Mouse (Mus musculus): ENCODE data around the gene Gdf5.

Gene Gdf5

DNA sequence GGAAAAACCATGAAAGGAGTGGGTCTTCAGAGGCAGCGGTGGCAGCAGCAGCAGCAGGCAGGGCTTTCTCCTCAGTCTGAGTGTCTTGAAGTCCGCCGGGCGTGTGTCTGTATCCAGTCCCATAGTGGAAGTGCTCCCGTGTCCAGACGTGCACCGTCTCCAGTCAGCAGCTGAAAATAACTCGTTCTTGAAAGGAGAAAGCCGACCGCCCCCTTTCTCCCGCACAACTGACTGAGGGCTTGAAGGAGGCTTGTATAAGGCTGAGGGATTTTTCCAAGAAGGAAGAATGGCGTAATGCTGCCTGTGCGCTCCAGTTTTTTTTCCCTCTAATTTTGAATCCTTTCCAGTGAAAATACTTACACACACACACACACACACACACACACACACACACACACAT, at the start of gene Gdf5:
TSS of gene Gdf5 (minus strand) at position 244 of the 400 bp plus-strand sequence.
- POLR2A ChIA-PET = interaction anchor here in 3 of 4 experiments (0.6 to 9.1 kb wide), 9 partner anchors 11 to 702 kb away, joined by 3 to 75 read pairs (median 4); partner anchors contain the start of genes Cep250 (in 2 of the 3), Cpne1 (in 1 of the 3) and Rbm12 (in 1 of the 3)
- CTCF ChIA-PET = interaction anchor here in 2 of 4 experiments (1.4 to 2.4 kb wide), 8 partner anchors 11 to 144 kb away, joined by 3 to 32 read pairs (median 6); partner anchors contain the start of genes Cep250 (in 2 of the 2) and Fam83c (in 1 of the 2)

DNA sequence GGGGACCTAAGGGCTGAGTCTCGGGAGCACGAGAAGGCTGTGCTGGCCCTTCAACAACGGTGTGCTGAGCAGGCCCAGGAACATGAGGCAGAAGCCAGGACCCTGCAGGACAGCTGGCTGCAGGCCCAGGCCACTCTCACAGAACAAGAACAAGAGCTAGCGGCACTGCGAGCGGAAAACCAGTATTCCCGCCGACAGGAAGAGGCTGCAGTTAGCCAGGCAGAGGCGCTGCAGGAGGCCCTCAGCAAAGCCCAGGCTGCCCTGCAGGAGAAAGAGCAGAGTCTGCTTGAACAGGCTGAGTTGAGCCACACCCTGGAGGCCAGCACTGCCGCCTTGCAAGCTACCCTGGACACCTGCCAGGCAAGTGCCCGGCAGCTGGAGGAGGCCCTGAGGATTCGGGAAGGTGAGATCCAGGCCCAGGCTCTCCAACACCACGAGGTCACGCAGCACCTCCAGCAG, 46.7 kb upstream of the Gdf5 start:
- CTCF ChIA-PET = interaction anchor here in 2 of 4 experiments (0.5 to 1.2 kb wide), 2 partner anchors 13 to 18 kb away, joined by 3 to 4 read pairs; no protein-coding TSS in a partner anchor
- POLR2A ChIA-PET = interaction anchor here in 3 of 4 experiments (0.7 to 3.8 kb wide), 16 partner anchors 9 to 474 kb away, joined by 3 to 22 read pairs (median 3); partner anchors contain the start of genes 6430550D23Rik (in 2 of the 3), Cep250 (in 2 of the 3), Ergic3 (in 2 of the 3) and Acss2 (in 1 of the 3)

DNA sequence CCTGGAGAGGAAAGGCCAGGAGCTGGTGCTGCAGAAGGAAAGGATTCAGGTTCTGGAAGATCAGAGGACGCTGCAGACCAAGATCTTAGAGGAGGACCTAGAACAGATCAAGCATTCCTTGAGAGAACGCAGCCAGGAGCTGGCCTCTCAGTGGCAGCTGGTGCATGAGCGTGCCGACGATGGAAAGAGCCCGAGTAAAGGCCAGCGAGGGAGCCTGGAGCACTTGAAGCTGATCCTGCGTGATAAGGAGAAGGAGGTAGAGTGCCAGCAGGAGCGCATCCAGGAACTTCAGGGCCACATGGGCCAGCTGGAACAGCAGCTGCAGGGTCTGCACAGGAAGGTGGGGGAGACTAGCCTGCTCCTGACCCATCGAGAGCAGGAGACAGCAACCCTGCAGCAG, 46.0 kb upstream of the Gdf5 start:
- ChIA-PET POLR2A (interaction anchor here (0.6 to 3.8 kb wide), 16 partner anchors 10 to 121 kb away, joined by 3 to 22 read pairs (median 3); partner anchors contain the start of genes 6430550D23Rik (in 2 of the 4), Cep250 (in 2 of the 4), Ergic3 (in 2 of the 4) and Cpne1 (in 1 of the 4)), CTCF (interaction anchor here in 2 of 4 experiments (0.6 to 1.2 kb wide), 4 partner anchors 17 to 158 kb away, joined by 3 read pairs; no protein-coding TSS in a partner anchor)

DNA sequence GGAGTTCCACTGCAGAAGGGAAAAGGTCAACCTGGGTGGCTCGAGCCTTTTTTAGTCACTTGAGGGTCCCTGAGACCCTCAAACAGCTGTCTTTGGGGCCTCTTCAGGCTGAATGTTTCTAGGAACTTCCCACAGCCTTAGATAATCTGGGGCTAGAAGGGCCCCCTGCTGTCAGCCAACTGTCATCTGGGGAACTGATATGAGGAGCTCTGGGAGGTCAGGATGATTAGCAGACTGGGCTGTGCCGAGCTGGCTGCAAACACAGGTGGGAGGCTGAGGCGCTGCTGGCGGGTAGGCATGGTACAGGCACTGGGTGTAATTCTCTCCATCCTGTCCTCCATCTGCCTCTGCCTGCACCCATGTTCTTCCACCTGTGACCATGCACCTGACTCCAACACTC, 43.9 kb upstream of the Gdf5 start:
- CTCF ChIA-PET = no interaction called here
- POLR2A ChIA-PET = interaction anchor here in 2 of 4 experiments (1.2 to 1.3 kb wide), 2 partner anchors 26 to 33 kb away, joined by 3 read pairs; partner anchors contain the start of gene Cep250 (in 1 of the 2)

DNA sequence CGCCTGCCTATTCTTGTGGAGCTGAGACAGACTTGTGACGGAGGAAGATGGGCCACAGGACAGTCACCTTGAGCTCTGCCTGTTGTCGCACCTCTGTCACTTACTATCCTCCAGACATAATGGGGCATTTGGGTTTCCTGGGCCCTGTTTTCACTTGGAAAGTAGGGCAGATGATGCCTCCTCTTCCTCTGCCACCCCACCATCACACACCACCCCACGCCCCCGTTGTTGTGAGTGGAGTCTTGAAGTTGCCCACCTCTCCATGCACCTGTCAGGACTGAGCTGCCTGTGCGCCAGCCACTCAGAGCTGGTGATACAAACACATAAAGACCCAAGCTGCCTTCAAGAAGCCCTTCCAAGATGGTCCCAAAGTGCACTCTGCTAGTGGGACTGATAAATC, 42.0 kb upstream of the Gdf5 start:
- ChIA-PET POLR2A (interaction anchor here in 3 of 4 experiments (0.5 to 4.4 kb wide), 12 partner anchors 9 to 258 kb away, joined by 3 to 25 read pairs (median 4); partner anchors contain the start of genes 6430550D23Rik (in 2 of the 3), Ergic3 (in 2 of the 3), Cep250 (in 1 of the 3) and Edem2 (in 1 of the 3)), CTCF (no interaction called here)

DNA sequence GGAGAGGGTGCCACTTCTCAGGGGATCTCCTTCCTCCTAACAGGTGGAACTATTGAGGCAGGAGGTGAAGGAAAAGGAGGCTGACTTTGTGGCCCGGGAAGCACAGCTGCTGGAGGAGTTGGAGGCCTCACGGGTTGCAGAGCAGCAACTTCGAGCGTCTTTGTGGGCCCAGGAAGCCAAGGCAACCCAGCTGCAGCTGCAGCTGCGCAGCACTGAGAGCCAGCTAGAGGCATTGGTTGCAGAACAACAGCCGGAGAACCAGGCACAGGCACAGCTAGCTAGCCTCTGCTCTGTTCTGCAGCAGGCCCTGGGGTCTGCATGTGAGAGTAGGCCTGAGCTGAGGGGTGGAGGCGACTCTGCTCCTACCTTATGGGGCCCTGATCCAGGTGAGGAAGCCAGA, 40.6 kb upstream of the Gdf5 start:
- ChIA-PET CTCF (interaction anchor here in 1 of 4 experiments (0.9 kb wide), 1 partner anchor 20 kb away, joined by 3 read pairs; no protein-coding TSS in a partner anchor), POLR2A (interaction anchor here in 2 of 4 experiments (1.1 to 4.4 kb wide), 5 partner anchors 10 to 15 kb away, joined by 3 to 25 read pairs (median 5); no protein-coding TSS in a partner anchor)

DNA sequence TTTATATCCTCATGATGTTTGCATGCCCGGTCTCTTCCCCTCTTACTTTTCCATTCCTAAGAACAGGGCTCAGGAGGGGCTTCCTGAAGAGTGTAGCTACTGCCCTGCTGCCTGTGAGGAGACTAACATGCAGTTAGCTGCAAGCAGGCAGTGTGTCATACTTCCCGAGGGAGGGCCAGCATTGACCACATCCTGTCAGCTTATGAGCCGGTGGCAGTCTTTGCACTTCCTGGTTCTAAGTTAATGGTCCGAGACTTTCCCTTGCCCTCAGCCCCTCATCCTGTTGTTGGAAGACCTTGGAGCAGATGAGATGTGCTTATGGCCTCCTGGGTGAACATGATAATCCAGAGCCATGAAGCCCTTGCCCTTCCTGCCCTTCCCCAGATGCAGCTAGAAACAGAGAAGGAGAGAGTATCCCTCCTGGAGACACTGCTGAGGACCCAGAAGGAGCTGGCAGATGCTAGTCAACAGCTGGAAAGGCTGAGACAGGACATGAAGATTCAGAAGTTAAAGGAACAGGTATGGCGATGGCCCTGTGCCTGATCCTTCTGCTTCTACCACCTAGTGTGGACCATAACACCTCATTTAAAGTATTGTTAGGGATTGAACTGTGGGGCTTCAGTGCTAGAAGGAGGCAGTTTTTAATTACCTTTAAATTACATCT, 34.3 kb upstream of the Gdf5 start:
- CTCF ChIA-PET = no interaction called here
- POLR2A ChIA-PET = interaction anchor here in 3 of 4 experiments (0.7 to 1.7 kb wide), 11 partner anchors 11 to 201 kb away, joined by 3 to 5 read pairs (median 3); partner anchors contain the start of genes 6430550D23Rik (in 1 of the 3), Ergic3 (in 1 of the 3) and Uqcc1 (in 1 of the 3)

DNA sequence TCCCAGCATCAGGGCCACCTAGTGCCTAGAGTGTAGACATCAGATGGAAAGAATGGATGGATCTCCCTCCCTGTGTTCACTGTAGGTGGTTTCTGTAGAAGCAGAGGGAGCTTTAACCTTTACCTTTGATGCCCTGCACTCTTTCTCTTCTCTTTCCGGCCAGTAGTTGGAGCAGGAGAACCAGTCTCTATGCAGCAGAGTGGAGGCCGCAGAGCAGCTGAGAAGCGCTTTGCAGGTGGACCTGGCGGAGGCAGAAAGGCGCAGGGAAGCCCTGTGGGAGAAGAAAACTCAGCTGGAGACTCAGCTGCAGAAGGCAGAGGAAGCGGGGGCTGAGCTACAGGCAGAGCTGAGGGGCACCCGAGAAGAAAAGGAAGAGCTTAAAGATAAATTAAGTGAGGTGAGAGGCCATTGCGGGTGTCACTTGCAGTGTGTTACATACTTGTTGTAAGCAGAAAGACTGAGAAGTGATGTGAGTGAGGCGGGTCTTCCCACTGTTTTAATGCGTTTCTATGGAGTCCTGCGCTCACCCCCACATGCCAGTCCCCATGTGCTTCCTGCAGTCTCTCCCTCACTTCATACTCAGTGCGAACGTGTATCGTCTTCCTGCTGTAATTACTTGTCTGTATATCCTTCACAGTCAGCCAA, 29.0 kb upstream of the Gdf5 start:
- POLR2A ChIA-PET = interaction anchor here in 3 of 4 experiments (0.7 to 2.5 kb wide), 5 partner anchors 12 to 33 kb away, joined by 3 to 5 read pairs (median 3); partner anchors contain the start of genes 6430550D23Rik (in 1 of the 3), Cep250 (in 1 of the 3) and Ergic3 (in 1 of the 3)
- CTCF ChIA-PET = interaction anchor here (0.6 to 1.2 kb wide), 6 partner anchors 17 to 261 kb away, joined by 3 read pairs; partner anchors contain the start of gene Cep250 (in 1 of the 4)

DNA sequence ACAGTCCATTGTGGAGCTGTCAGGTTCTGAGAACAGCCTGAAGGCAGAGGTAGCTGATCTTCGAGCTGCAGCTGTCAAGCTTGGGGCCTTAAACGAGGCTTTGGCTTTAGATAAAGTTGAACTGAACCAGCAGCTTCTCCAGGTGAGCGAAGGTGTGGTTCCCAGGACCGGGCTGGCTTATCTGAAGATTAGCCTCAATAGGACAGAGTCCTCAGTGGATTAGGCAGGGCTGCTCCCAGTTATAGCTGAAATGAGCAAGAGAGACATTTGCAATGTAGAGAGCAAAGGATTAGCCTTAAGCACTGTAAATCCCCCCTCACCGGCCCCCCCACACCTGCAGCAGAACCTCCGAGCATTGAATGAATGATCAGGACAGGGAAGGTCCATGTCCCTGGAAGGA, 28.2 kb upstream of the Gdf5 start:
- ChIA-PET CTCF (interaction anchor here in 3 of 4 experiments (0.5 to 1.2 kb wide), 3 partner anchors 17 to 160 kb away, joined by 3 to 5 read pairs (median 3); partner anchors contain the start of gene Cep250 (in 1 of the 3)), POLR2A (interaction anchor here in 1 of 4 experiments (1.3 to 1.7 kb wide), 2 partner anchors 14 to 17 kb away, joined by 3 to 5 read pairs; partner anchors contain the start of gene Cep250)

DNA sequence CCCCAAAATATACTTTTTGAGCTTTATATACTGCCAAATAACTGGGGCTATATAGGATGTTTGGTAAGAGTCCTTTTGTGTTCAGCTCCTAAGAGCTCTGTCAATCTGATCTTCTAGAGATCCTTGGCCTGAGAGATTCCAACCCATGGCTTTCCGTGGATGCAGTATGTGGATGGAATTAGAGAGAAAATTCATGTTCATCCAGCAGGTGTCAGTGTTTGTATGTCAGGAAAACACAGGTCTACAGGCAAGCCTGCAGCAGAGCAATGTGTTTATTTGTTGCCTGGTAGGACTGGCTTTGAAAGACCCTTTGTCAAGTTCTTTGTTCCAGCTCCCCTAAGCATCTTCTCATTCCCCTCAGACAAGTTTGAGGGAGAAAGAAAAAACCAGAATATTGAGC, 17.8 kb upstream of the Gdf5 start:
- POLR2A ChIA-PET = interaction anchor here in 1 of 4 experiments (0.6 to 2.3 kb wide), 7 partner anchors 9 to 184 kb away, joined by 3 to 7 read pairs (median 3); no protein-coding TSS in a partner anchor
- CTCF ChIA-PET = interaction anchor here in 1 of 4 experiments (0.6 kb wide), 1 partner anchor 160 kb away, joined by 3 read pairs; no protein-coding TSS in a partner anchor

DNA sequence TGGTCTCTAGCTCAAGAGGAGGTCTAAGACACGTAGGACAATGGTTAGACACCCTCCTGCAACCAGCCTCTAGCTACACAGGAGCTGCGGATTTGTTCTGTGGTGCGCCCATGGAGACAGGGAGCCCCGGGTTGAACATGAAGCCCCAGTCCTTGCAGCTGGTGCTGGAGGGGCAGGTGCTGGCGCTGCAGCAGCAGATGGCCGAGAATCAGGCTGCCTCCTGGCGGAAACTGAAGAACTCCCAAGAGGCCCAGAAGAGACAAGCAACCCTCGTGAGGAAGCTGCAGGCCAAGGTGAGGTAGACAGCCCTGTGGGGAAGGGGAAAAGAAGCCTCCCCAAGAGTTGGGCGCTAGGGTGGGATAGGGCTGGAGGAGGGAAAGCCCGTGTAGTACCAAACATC, 16.7 kb upstream of the Gdf5 start:
- CTCF ChIA-PET = interaction anchor here in 2 of 4 experiments (0.6 to 0.8 kb wide), 2 partner anchors 28 to 266 kb away, joined by 3 to 4 read pairs; no protein-coding TSS in a partner anchor
- POLR2A ChIA-PET = interaction anchor here in 1 of 4 experiments (0.9 to 2.3 kb wide), 4 partner anchors 10 to 104 kb away, joined by 3 to 7 read pairs (median 4); no protein-coding TSS in a partner anchor

DNA sequence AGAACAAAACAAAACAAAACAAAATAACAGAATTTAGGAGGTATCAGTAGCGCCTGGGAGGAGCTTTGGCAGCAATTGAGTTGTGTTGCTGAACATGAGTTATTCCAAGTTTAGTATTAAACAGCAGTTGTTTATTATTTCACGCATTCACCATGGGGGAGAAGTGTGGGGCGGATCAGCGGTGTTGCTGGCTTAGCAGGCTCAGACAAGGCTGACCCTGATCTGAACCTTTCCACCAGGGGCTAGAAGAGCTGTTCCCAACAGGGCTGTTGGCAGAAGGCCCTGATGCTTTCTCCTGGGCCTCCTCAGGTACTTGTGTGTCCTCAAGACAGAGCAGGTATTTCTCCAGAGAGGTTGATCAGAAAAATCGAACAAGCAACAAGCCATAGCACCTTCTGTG, 14.8 kb upstream of the Gdf5 start:
- POLR2A ChIA-PET = interaction anchor here in 1 of 4 experiments (5.1 kb wide), 1 partner anchor 17 kb away, joined by 75 read pairs; the partner anchor contains the start of genes Gdf5 and Gm15557
- CTCF ChIA-PET = no interaction called here

DNA sequence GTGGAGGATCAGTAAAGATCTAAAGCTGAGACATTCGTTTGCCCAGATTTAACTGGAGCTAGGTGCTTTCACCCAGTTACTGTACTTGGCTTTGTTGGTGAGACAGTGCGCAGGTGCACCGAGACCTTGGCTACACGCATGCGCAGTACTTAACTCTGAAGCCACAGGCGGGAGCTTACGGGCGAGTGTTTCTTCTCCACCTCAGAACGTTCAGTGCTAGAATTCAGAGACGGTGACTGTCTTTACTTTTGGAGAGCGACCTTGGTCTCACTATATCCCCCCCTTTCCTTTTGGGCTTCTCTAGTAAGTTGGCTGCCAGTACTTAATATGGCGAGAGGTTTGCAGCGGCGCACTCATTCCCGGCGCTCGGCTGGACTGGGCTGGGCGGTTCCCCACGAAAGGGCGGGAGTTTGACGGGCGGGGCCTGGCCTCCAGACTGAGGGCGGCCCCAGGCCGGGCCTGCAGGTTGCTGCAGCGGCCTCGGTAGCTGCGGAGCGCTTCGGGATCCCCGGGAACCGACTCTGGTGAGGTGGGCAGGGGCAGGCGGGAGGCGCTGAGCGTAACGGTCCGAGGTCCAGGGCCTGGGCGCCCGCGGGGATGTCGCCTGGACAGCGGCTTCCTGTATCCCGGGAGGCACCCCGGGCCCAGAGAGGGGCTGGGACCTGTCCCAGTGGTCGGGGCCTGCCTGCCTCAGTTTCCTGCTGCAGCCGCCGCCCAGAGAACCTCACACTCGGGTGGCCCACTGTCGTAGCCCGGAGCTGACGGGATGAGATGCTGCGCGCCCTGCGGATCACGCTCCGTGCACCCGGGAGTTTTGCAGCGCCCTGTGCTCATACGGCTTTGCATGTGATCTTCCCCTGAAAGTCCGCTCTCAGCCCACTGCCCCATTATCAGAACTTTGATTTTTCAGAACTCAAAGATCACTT, 11.2 kb upstream of the Gdf5 start, which contains the start of gene Cep250:
TSS of gene Cep250 (plus strand) at position 325 of the 926 bp plus-strand sequence.
- ChIA-PET CTCF (interaction anchor here in 3 of 4 experiments (0.6 to 3.4 kb wide), 11 partner anchors 9 to 438 kb away, joined by 3 to 16 read pairs (median 3); partner anchors contain the start of genes Gdf5 (in 2 of the 3), 6430550D23Rik (in 1 of the 3), Ergic3 (in 1 of the 3) and Ggt7 (in 1 of the 3)), POLR2A (interaction anchor here in 3 of 4 experiments (0.5 to 5.1 kb wide), 79 partner anchors 8 to 883 kb away, joined by 3 to 75 read pairs (median 4); partner anchors contain the start of genes Cpne1 (in 3 of the 3), Rbm12 (in 3 of the 3), 6430550D23Rik (in 2 of the 3) and Eif6 (in 2 of the 3))

DNA sequence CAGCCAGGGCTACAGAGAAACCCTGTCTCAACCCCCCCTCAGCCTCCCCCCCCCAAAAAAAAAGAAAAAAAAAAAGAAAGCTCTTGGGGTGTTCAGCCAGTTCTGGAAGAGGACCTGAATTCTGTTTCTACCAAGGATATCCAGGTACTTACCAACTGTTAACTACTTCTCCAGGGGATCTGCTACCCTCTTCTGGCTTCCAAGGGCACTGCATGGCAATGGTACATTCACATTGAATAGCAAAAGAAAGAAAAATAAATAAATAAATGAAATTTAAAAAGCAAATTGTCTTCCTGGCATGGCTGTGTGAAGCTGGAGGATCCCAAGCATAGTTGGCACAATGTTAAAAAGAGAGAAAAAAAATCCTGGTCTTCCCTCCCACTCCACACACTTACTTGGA, 6.8 kb upstream of the Gdf5 start:
- ChIA-PET CTCF (interaction anchor here in 2 of 4 experiments (0.6 to 1.1 kb wide), 3 partner anchors 72 to 120 kb away, joined by 3 to 4 read pairs (median 3); no protein-coding TSS in a partner anchor), POLR2A (interaction anchor here in 1 of 4 experiments (0.6 to 1.5 kb wide), 2 partner anchors 120 to 159 kb away, joined by 3 read pairs; no protein-coding TSS in a partner anchor)

DNA sequence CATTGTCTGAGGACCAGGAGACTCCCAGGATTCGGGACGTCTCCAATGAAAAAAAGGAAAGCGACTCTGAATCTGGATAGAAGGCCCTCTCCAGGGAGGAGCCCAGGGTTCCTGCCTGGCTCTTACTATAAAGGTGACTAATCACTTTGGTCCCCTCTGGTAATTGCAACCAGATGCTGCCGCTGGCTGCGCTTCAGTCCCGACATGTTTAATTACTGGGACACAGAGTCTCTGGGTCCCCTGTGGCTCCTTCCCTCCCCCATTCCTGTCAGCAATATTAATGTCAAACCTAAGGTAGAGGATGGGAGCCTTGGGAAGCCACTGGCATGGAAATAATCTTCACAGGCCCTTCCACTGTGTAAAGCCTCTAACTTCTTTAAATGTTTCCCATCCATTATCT, 4.2 kb upstream of the Gdf5 start:
- POLR2A ChIA-PET = interaction anchor here in 1 of 4 experiments (1.1 kb wide), 1 partner anchor 9 kb away, joined by 3 read pairs; the partner anchor contains the start of gene Gm15557
- CTCF ChIA-PET = no interaction called here

DNA sequence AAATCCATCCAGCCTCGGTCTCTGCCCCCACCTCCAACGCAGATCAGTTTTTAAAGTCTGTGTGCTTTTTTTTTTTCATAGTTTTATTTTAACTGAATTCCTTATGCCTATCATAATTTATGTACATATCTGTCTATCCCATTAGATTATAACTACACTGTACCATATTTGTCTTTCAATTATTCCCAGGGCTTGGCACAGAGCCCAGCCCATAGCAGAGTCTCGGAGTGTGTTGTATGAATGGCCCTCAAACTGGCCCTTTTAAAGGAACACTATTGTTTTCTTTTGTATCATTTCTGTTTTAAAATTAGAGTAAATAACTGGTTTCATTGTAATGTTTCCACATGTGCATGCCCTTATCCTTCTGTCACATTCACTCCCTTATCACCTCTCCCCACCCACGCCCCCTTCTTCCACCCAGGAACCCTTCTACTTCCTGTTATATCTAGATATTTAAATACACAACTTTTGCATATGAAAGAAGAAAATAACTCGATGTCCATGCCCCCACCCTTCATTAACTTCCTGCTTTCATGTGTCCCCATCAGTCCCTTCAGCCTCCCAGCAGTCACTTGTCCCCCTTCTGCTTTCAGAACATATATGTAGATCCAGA, 2.3 kb upstream of the Gdf5 start:
- POLR2A ChIA-PET = interaction anchor here in 3 of 4 experiments (0.5 to 9.1 kb wide), 8 partner anchors 9 to 135 kb away, joined by 3 to 75 read pairs (median 3); partner anchors contain the start of genes Cep250 (in 2 of the 3) and BC029722 (in 1 of the 3)
- CTCF ChIA-PET = interaction anchor here in 1 of 4 experiments (2.0 to 2.4 kb wide), 2 partner anchors 99 to 145 kb away, joined by 9 to 32 read pairs; no protein-coding TSS in a partner anchor

All from embryonic stem cell, embryonic (primary cell).